Mouse (Mus musculus): ENCODE results near the gene Arfgef2. TPM values are rescaled to one million over a fixed set of nuclear protein-coding genes. Genes with fewer than 3 reads are reported as not detected.

Gene Arfgef2
- polyA plus RNA-seq, 1 experiment from 2014 or later = 3.4 TPM

DNA sequence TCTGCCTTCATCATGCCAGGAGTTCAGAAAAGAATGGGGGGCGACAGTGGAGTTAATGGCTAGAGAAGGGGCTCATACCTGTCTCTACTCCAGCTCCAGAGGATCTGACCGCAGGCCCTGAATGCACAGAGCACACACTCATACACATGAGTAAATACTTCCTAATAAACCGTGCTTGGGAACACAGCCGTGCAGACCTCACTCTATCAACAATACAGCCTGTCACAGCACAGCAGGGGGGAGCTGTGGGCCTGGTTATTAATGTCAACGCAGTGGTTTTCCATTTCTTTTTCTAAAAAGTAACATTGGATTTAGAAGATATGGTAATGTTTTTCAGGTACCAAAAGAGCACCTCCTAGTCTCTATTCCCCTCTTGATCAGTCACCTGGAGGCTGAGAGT is 129.0 kb downstream of the Arfgef2 start:
- H3K4me3 ChIP-seq (replicated peaks; ENCODE audit: low read length) = no peak overlapping the region

GRCm38 (mm10) chr2:166935582-166935981 is 130.2 kb downstream of the Arfgef2 start:
- Histone ChIP-seq H3K4me1 (replicated peaks; ENCODE audit: control insufficient read depth, insufficient read depth, low read length) (no peaks in the 10 kb centered on the region), H3K27ac (ENCODE audit: low read length) (no peak overlapping the region), H3K9ac (replicated peaks; ENCODE audit: low read depth, low read length) (no peak overlapping the region), H3K9me3 (ENCODE audit: control insufficient read depth, low read length) (no peaks in the 10 kb centered on the region), H3K4me2 (ENCODE audit: low read length) (no peak overlapping the region), H3K4me3 (replicated peaks; ENCODE audit: low read length) (no peak overlapping the region), H3K27me3 (replicated peaks; ENCODE audit: control insufficient read depth, insufficient read depth, low read length) (no peaks in the 10 kb centered on the region), H3K36me3 (ENCODE audit: control insufficient read depth, insufficient read depth) (peaks cover 13% of the 10 kb centered on the region)
- no peak for ATAC-seq
- WGBS = 90% methylated on average over 7 of the region's 7 CpGs

More for the DNA sequence above, 129.0 kb downstream of the Arfgef2 start:
- H3K27ac ChIP-seq (ENCODE audit: low read length) = no peak overlapping the region
- peaks cover 15% of the 10 kb centered on the region for H3K36me3 ChIP-seq (ENCODE audit: control insufficient read depth, insufficient read depth)
- H3K4me1 ChIP-seq (replicated peaks; ENCODE audit: control insufficient read depth, insufficient read depth, low read length) = no peaks in the 10 kb centered on the region
- 52% methylated on average over 5 of the region's 5 CpGs for WGBS
- ATAC-seq = no peak
- no peaks in the 10 kb centered on the region for H3K9me3 ChIP-seq (ENCODE audit: control insufficient read depth, low read length)
- H3K4me2 ChIP-seq (ENCODE audit: low read length) = no peak overlapping the region
- H3K27me3 ChIP-seq (replicated peaks; ENCODE audit: control insufficient read depth, insufficient read depth, low read length) = no peaks in the 10 kb centered on the region
- H3K9ac ChIP-seq (replicated peaks; ENCODE audit: low read depth, low read length) = no peak overlapping the region

- Histone ChIP-seq H3K27ac (ENCODE audit: low read length) (no peak overlapping the region), H3K9ac (replicated peaks; ENCODE audit: low read depth, low read length) (no peak overlapping the region), H3K36me3 (ENCODE audit: control insufficient read depth, insufficient read depth) (peaks cover 18% of the 10 kb centered on the region), H3K9me3 (ENCODE audit: control insufficient read depth, low read length) (no peaks in the 10 kb centered on the region), H3K27me3 (replicated peaks; ENCODE audit: control insufficient read depth, insufficient read depth, low read length) (no peaks in the 10 kb centered on the region), H3K4me1 (replicated peaks; ENCODE audit: control insufficient read depth, insufficient read depth, low read length) (no peaks in the 10 kb centered on the region), H3K4me2 (ENCODE audit: low read length) (no peak overlapping the region), H3K4me3 (replicated peaks; ENCODE audit: low read length) (no peak overlapping the region)
- 80% methylated on average over 2 of the region's 2 CpGs for WGBS
- no peak for ATAC-seq
Observed at GRCm38 (mm10) chr2:166936166-166936565, 130.8 kb downstream of the Arfgef2 start.

- 88% methylated on average over 2 of the region's 2 CpGs for WGBS
- no peak for ATAC-seq
- Histone ChIP-seq H3K4me2 (ENCODE audit: low read length) (no peak overlapping the region), H3K27me3 (replicated peaks; ENCODE audit: control insufficient read depth, insufficient read depth, low read length) (no peaks in the 10 kb centered on the region), H3K9me3 (ENCODE audit: control insufficient read depth, low read length) (no peaks in the 10 kb centered on the region), H3K4me3 (replicated peaks; ENCODE audit: low read length) (no peak overlapping the region), H3K36me3 (ENCODE audit: control insufficient read depth, insufficient read depth) (peaks cover 42% of the 10 kb centered on the region), H3K4me1 (replicated peaks; ENCODE audit: control insufficient read depth, insufficient read depth, low read length) (no peaks in the 10 kb centered on the region), H3K9ac (replicated peaks; ENCODE audit: low read depth, low read length) (no peak overlapping the region), H3K27ac (ENCODE audit: low read length) (no peak overlapping the region)
Observed at GRCm38 (mm10) chr2:166943146-166943545, 137.8 kb downstream of the Arfgef2 start.

DNA sequence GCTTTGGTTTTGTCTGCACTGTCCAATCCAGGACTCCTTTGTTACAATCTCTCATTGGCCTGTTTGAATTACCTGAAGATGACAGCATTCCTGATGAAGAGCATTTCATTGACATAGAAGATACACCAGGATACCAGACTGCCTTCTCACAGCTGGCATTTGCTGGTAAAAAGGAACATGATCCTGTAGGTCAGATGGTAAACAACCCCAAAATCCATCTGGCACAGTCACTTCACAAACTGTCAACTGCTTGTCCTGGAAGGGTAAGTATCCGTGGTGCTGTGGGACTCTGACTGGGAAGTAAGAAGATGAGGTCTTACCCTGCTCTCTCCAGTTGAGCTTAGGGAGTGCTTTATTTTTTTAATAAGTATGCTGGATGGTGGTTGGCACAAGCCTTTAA is 139.0 kb downstream of the Arfgef2 start:
- Histone ChIP-seq H3K36me3 (ENCODE audit: control insufficient read depth, insufficient read depth) (peaks cover 53% of the 10 kb centered on the region), H3K9ac (replicated peaks; ENCODE audit: low read depth, low read length) (no peak overlapping the region)
- WGBS = 89% methylated on average over 1 of the region's 1 CpGs

DNA sequence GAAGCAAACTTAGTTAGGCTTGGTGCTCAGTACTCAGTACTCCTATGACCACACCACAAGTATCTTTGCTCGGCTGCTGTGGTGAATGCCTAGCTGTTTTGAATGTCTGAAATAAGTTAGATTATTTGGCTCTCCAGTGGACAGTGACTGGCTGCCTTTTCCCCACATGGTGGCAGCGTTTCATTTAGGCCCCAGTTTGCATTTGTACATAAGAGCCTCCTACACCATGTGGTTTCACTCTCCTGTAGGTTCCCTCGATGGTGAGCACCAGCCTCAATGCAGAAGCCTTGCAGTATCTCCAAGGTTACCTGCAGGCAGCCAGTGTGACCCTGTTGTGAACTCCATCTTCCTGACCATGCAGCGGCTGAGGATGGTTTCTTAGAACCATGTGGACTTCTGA is 140.1 kb downstream of the Arfgef2 start:
- no peaks in the 10 kb centered on the region for H3K9me3 ChIP-seq (ENCODE audit: control insufficient read depth, low read length)
- H3K4me1 ChIP-seq (replicated peaks; ENCODE audit: control insufficient read depth, insufficient read depth, low read length) = no peaks in the 10 kb centered on the region
- no peak overlapping the region for H3K27ac ChIP-seq (ENCODE audit: low read length)
- no peak overlapping the region for H3K9ac ChIP-seq (replicated peaks; ENCODE audit: low read depth, low read length)
- peaks cover 53% of the 10 kb centered on the region for H3K36me3 ChIP-seq (ENCODE audit: control insufficient read depth, insufficient read depth)
- H3K27me3 ChIP-seq (replicated peaks; ENCODE audit: control insufficient read depth, insufficient read depth, low read length) = no peaks in the 10 kb centered on the region
- WGBS = 61% methylated on average over 4 of the region's 4 CpGs
- no peak overlapping the region for H3K4me2 ChIP-seq (ENCODE audit: low read length)
- no peak overlapping the region for H3K4me3 ChIP-seq (replicated peaks; ENCODE audit: low read length)
- peak; percentile 18; the same call in 1 of the 2 replicates for ATAC-seq

More for the DNA sequence above, 139.0 kb downstream of the Arfgef2 start:
- Histone ChIP-seq H3K27ac (ENCODE audit: low read length) (no peak overlapping the region), H3K4me3 (replicated peaks; ENCODE audit: low read length) (no peak overlapping the region), H3K27me3 (replicated peaks; ENCODE audit: control insufficient read depth, insufficient read depth, low read length) (no peaks in the 10 kb centered on the region), H3K4me1 (replicated peaks; ENCODE audit: control insufficient read depth, insufficient read depth, low read length) (no peaks in the 10 kb centered on the region), H3K4me2 (ENCODE audit: low read length) (no peak overlapping the region), H3K9me3 (ENCODE audit: control insufficient read depth, low read length) (no peaks in the 10 kb centered on the region)
- ATAC-seq = no peak

Other genes starting within 250 kb of the Arfgef2 start
- 38.5 and 40.5 TPM in 2 replicates for gene Prex1, start 91.8 kb upstream of the Arfgef2 start, polyA plus RNA-seq (2015; fragmentation: Nextera tagmentation; extraction: Ambion mirVana)
- 8.7 and 9.0 TPM in 2 replicates for gene Trp53rkb, start 13.1 kb upstream of the Arfgef2 start, polyA plus RNA-seq (2015; fragmentation: Nextera tagmentation; extraction: Ambion mirVana)
- 107 and 120 TPM in 2 replicates for gene Cse1l, start 100.5 kb downstream of the Arfgef2 start, polyA plus RNA-seq (2015; fragmentation: Nextera tagmentation; extraction: Ambion mirVana)
- 131 and 145 TPM in 2 replicates for gene Stau1, start 190.7 kb downstream of the Arfgef2 start, polyA plus RNA-seq (2015; fragmentation: Nextera tagmentation; extraction: Ambion mirVana)
- 41.0 and 45.0 TPM in 2 replicates for gene Ddx27, start 209.6 kb downstream of the Arfgef2 start, polyA plus RNA-seq (2015; fragmentation: Nextera tagmentation; extraction: Ambion mirVana)